In the genomic region with DNA sequence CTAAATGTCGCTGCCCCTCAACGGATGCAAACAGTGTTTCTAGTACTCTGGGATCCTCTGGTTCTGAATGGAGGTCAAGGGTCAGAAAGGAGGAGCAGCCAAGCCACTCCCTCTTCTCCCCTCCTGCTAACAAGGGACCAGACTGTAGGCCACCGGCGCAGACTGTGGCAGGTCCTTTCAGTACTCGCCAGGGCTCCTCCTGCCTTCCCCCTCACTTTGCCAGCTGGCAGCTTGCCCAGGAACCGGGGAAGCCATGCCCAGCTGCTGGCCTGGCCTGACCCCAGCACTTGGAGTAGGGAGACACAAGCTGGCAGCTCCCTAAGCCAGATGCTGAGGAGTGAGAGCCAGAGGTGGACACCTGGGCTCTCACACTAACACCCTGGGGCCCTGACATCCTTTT, we compare ENCODE assay signal across 8 mouse cellular contexts. TPM values are rescaled to one million over a fixed set of nuclear protein-coding genes. Genes with fewer than 3 reads are reported as not detected.
DNase-seq lines count a peak whose midpoint lies in the region; ATAC-seq and TF ChIP-seq lines count a peak whose summit lies in the region.

No protein-coding gene starts in this region.

- H3K27ac ChIP-seq in hindbrain, embryonic 10.5 days = peak overlapping the region; percentile 100
- peak overlapping the region; percentile 84 for H3K27ac ChIP-seq in liver, postnatal 0 days (ENCODE audit: low read depth)
- H3K27ac ChIP-seq in neural tube, embryonic 15.5 days (replicated peaks) = peak overlapping the region; percentile 98

- H3K9me3 ChIP-seq in hindbrain, embryonic 10.5 days = no peaks in the 10 kb centered on the region
- H3K9me3 ChIP-seq in liver, postnatal 0 days (ENCODE audit: low read length) = no peaks in the 10 kb centered on the region
- no peaks in the 10 kb centered on the region for H3K9me3 ChIP-seq in neural tube, embryonic 15.5 days (replicated peaks)

- H3K9ac ChIP-seq in liver, postnatal 0 days (replicated peaks) = peak overlapping the region; percentile 50; the same call in 1 of the 2 replicates
- peak overlapping the region; percentile 99 for H3K9ac ChIP-seq in neural tube, embryonic 15.5 days (replicated peaks)

- peak; percentile 89 for DNase-seq in NIH3T3 (ENCODE audit: low read depth)
- DNase-seq in cerebellum, postnatal 14 days = peak; percentile 95 to 98
- DNase-seq in frontal cortex, postnatal 25 days (ENCODE audit: low spot score in 2 of 2) = peak; percentile 74 to 79
- peak; percentile 59 for DNase-seq in hindbrain, embryonic 10.5 days (ENCODE audit: low spot score)
- peak; percentile 88 to 95 for DNase-seq in layer of hippocampus, adult 8-10 months (ENCODE audit: low spot score in 2 of 2)
- peak; percentile 90 for DNase-seq in liver, postnatal 0 days
- peak; percentile 33 for DNase-seq in thymus, postnatal 4 days

- H3K27me3 ChIP-seq in hindbrain, embryonic 10.5 days (ENCODE audit: insufficient read depth, poor library complexity, severe bottlenecking) = no peaks in the 10 kb centered on the region
- H3K27me3 ChIP-seq in liver, postnatal 0 days (ENCODE audit: insufficient read depth, low read length) = peaks cover 20% of the 10 kb centered on the region
- H3K27me3 ChIP-seq in neural tube, embryonic 15.5 days (replicated peaks) = no peaks in the 10 kb centered on the region

- TF ChIP-seq EP300 in liver, postnatal 0 days (IDR thresholded peaks at IDR 0.05; ENCODE audit: low read depth) = no peak

- H3K4me1 ChIP-seq in hindbrain, embryonic 10.5 days (replicated peaks) = peaks cover 70% of the 10 kb centered on the region
- peaks cover 37% of the 10 kb centered on the region for H3K4me1 ChIP-seq in liver, postnatal 0 days (ENCODE audit: insufficient read depth)
- H3K4me1 ChIP-seq in neural tube, embryonic 15.5 days = peaks cover 50% of the 10 kb centered on the region

- peak overlapping the region; percentile 89 for H3K4me3 ChIP-seq in hindbrain, embryonic 10.5 days
- H3K4me3 ChIP-seq in liver, postnatal 0 days (ENCODE audit: low read depth, low read length) = peak overlapping the region; percentile 32
- H3K4me3 ChIP-seq in neural tube, embryonic 15.5 days (replicated peaks) = peak overlapping the region; percentile 72

- peaks cover 46% of the 10 kb centered on the region for H3K36me3 ChIP-seq in hindbrain, embryonic 10.5 days
- H3K36me3 ChIP-seq in liver, postnatal 0 days (replicated peaks; ENCODE audit: insufficient read depth, low read length) = peaks cover 14% of the 10 kb centered on the region; the same call in 1 of the 2 replicates
- peaks cover 38% of the 10 kb centered on the region for H3K36me3 ChIP-seq in neural tube, embryonic 15.5 days

- peak overlapping the region; percentile 62 for H3K4me2 ChIP-seq in liver, postnatal 0 days (ENCODE audit: low read depth, low read length)
- H3K4me2 ChIP-seq in neural tube, embryonic 15.5 days = peak overlapping the region; percentile 91

- 0% methylated on average over 6 of the region's 6 CpGs for WGBS in hindbrain, embryonic 10.5 days
- 29% methylated on average over 6 of the region's 6 CpGs for WGBS in liver, postnatal 0 days (ENCODE audit: insufficient replicate concordance)
- WGBS in neural tube, embryonic 15.5 days = 2% methylated on average over 6 of the region's 6 CpGs

- peak; percentile 87 for ATAC-seq in liver, postnatal 0 days
- ATAC-seq in neural tube, embryonic 15.5 days (ENCODE audit: low FRiP score) = peak; percentile 33

- TF ChIP-seq CTCF in liver, postnatal 0 days (IDR thresholded peaks at IDR 0.05; ENCODE audit: low read depth) = no peak

RNA-seq across cellular contexts. Expression of a gene that starts 4.3 kb away (rescaled TPM):
- polyA plus RNA-seq in hindbrain, embryonic 10.5 days (2016; fragmentation: Nextera tagmentation; extraction: Ambion mirVana) = 45.1 and 46.9 TPM in 2 replicates
- 100 to 1,000 TPM; 435 to 510 (median 495) TPM for total RNA-seq in layer of hippocampus, adult 8-10 months (2022)
- polyA plus RNA-seq in liver, postnatal 0 days (2015; fragmentation: Nextera tagmentation; extraction: Ambion mirVana) = 7.8 and 8.7 TPM in 2 replicates
- polyA plus RNA-seq in neural tube, embryonic 15.5 days (2015; fragmentation: Nextera tagmentation; extraction: Ambion mirVana) = 70.6 and 76.1 TPM in 2 replicates

RNA-seq across cellular contexts. Expression of a gene that starts 24.6 kb away (rescaled TPM):
- 18.0 and 19.9 TPM in 2 replicates for polyA plus RNA-seq in hindbrain, embryonic 10.5 days (2016; fragmentation: Nextera tagmentation; extraction: Ambion mirVana)
- total RNA-seq in layer of hippocampus, adult 8-10 months (2022) = 100 to 1,000 TPM; 119 to 129 (median 121) TPM
- 0.87 and 1.3 TPM in 2 replicates for polyA plus RNA-seq in liver, postnatal 0 days (2015; fragmentation: Nextera tagmentation; extraction: Ambion mirVana)
- 213 and 250 TPM in 2 replicates for polyA plus RNA-seq in neural tube, embryonic 15.5 days (2015; fragmentation: Nextera tagmentation; extraction: Ambion mirVana)

RNA-seq across cellular contexts. Expression of a gene that starts 30.4 kb away (rescaled TPM):
- polyA plus RNA-seq in hindbrain, embryonic 10.5 days (2016; fragmentation: Nextera tagmentation; extraction: Ambion mirVana) = 148 and 159 TPM in 2 replicates
- 100 to 1,000 TPM; 101 to 126 (median 111) TPM for total RNA-seq in layer of hippocampus, adult 8-10 months (2022)
- polyA plus RNA-seq in liver, postnatal 0 days (2015; fragmentation: Nextera tagmentation; extraction: Ambion mirVana) = 83.7 and 83.9 TPM in 2 replicates
- 130 and 132 TPM in 2 replicates for polyA plus RNA-seq in neural tube, embryonic 15.5 days (2015; fragmentation: Nextera tagmentation; extraction: Ambion mirVana)

RNA-seq across cellular contexts. Expression of a gene that starts 30.5 kb away (rescaled TPM):
- polyA plus RNA-seq in hindbrain, embryonic 10.5 days (2016; fragmentation: Nextera tagmentation; extraction: Ambion mirVana) = 47.2 and 51.7 TPM in 2 replicates
- 10 to 100 TPM; 37.5 to 51.2 (median 46.5) TPM for total RNA-seq in layer of hippocampus, adult 8-10 months (2022)
- polyA plus RNA-seq in liver, postnatal 0 days (2015; fragmentation: Nextera tagmentation; extraction: Ambion mirVana) = 4.7 and 5.4 TPM in 2 replicates
- 29.7 and 31.5 TPM in 2 replicates for polyA plus RNA-seq in neural tube, embryonic 15.5 days (2015; fragmentation: Nextera tagmentation; extraction: Ambion mirVana)

RNA-seq across cellular contexts. Expression of a gene that starts 33.1 kb away (rescaled TPM):
- polyA plus RNA-seq in hindbrain, embryonic 10.5 days (2016; fragmentation: Nextera tagmentation; extraction: Ambion mirVana) = 22.1 and 22.2 TPM in 2 replicates
- total RNA-seq in layer of hippocampus, adult 8-10 months (2022) = 1 to 10 TPM; 2.2 to 2.8 (median 2.5) TPM
- 12.3 and 14.0 TPM in 2 replicates for polyA plus RNA-seq in liver, postnatal 0 days (2015; fragmentation: Nextera tagmentation; extraction: Ambion mirVana)
- polyA plus RNA-seq in neural tube, embryonic 15.5 days (2015; fragmentation: Nextera tagmentation; extraction: Ambion mirVana) = 6.2 and 9.1 TPM in 2 replicates

Comparison
In these comparisons a context has a peak if more than half of its experiments do, and no peak if none do; other contexts are left out.
1. Peak in every context shown above with its lines: DNase-seq, ATAC-seq, H3K4me3 ChIP-seq and H3K27ac ChIP-seq.
2. DNase-seq: peak in every context shown above with its lines; median percentile 96 in cerebellum, postnatal 14 days; 92 in layer of hippocampus, adult 8-10 months; 90 in liver, postnatal 0 days; 89 in NIH3T3; 76 in frontal cortex, postnatal 25 days; 59 in hindbrain, embryonic 10.5 days; 33 in thymus, postnatal 4 days.
3. H3K4me3 ChIP-seq: peak in every context shown above with its lines; median percentile 89 in hindbrain, embryonic 10.5 days; 72 in neural tube, embryonic 15.5 days; 32 in liver, postnatal 0 days.
4. RNA of a gene that starts 24.6 kb away (polyA plus RNA-seq): 213 to 250 TPM in neural tube, embryonic 15.5 days; 18.0 to 19.9 TPM in hindbrain, embryonic 10.5 days and 0.87 to 1.3 TPM in liver, postnatal 0 days; every median in the first group is over 10 times any median in the second.